Mouse (Mus musculus): ENCODE measurements around the gene Acot3. TPM values are rescaled to one million over a fixed set of nuclear protein-coding genes. Genes with fewer than 3 reads are reported as not detected.

Acot3 gene
- total and polyA plus RNA-seq, 2 experiments from 2014 or later: 0.31 to 2.1 TPM

DNA sequence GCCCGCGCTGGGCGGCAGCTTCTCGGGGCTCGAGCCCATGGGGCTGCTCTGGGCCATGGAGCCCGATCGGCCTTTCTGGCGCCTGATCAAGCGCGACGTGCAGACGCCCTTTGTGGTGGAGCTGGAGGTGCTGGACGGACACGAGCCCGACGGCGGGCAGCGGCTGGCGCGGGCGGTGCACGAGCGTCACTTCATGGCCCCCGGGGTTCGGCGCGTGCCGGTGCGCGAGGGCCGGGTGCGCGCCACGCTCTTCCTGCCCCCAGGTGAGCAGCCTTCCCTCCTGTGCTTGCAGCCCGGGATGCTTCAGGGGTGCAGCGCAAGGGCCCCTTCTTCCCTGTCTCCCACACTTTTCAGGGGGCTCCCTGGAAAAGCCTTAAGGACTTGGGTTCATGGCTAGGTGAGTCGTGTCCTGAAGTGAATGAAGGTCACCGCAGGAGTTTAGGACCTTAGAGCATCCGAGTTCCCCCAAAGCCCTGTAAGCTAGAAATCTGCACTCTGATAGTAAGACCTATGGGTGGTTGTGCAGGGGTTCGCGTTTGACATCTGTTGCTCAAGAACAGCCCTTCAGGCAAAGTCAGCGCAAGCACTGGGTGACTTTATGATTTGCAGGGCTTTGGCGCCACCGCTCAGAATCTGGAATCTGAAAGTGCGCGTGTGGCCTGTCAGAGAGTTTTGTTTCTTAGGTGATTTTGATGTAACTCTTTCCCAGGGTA is 1.9 kb downstream of the Acot3 start:
- TF ChIP-seq EP300 (IDR thresholded peaks at IDR 0.05; ENCODE audit: low read depth) (no peak), CTCF (IDR thresholded peaks at IDR 0.05; ENCODE audit: low read depth) (peak; percentile 24; the same call in 1 of the 2 replicates)
- Histone ChIP-seq H3K36me3 (replicated peaks; ENCODE audit: control insufficient read depth, insufficient read depth, low read length) (no peaks in the 10 kb centered on the region), H3K9ac (replicated peaks; ENCODE audit: low read depth, low read length) (peak overlapping the region; percentile 32), H3K4me1 (ENCODE audit: control insufficient read depth, insufficient read depth) (0 out of 2 replicates have a peak, but pooled peaks cover 4% of the 10 kb centered on the region), H3K4me2 (ENCODE audit: low read depth, low read length) (peak overlapping the region; percentile 65), H3K4me3 (ENCODE audit: low read depth, low read length) (peak overlapping the region; percentile 46), H3K9me3 (replicated peaks; ENCODE audit: control insufficient read depth, low read length) (0 out of 2 replicates have a peak, but pooled peaks cover under 1% of the 10 kb centered on the region), H3K27ac (ENCODE audit: low read depth) (no peak overlapping the region), H3K27me3 (ENCODE audit: control insufficient read depth, insufficient read depth, low read length) (0 out of 2 replicates have a peak, but pooled peaks cover 15% of the 10 kb centered on the region)
- peak; percentile 21 for DNase-seq (ENCODE audit: low spot score)
- ATAC-seq (ENCODE audit: insufficient read depth, low read depth): no peak
- WGBS: 2% methylated on average over 38 of the region's 46 CpGs

DNA sequence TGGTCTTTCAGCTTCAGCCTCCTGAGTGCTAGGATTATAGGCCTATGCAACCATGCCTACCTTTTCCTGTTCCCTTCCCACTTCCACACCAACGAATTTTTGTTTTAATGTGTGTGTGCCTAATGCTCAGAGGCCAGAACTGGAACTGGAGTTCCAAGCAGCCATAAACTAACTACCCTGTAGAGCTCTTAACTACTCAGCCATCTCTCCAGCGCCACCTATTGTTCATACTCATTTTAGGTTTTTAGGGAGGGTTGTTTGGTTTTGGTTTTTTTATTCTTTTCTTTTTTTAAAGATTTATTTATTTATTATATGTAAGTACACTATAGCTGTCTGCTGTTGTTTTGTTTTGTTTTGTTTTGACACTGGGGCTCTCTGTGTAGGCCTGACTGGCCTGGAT is 9.0 kb downstream of the Acot3 start:
- WGBS: 17% methylated on average over 2 of the region's 2 CpGs
- H3K27me3 ChIP-seq (ENCODE audit: control insufficient read depth, insufficient read depth, low read length): no peaks in the 10 kb centered on the region
- peak; percentile 16 for DNase-seq (ENCODE audit: low spot score)

GRCm38 (mm10) chr12:84062336-84062735 is 10.4 kb downstream of the Acot3 start:
- WGBS: 88% methylated on average over 20 of the region's 20 CpGs
- no peak overlapping the region for H3K4me3 ChIP-seq (ENCODE audit: low read depth, low read length)
- no peaks in the 10 kb centered on the region for H3K27me3 ChIP-seq (ENCODE audit: control insufficient read depth, insufficient read depth, low read length)
- no peak overlapping the region for H3K9ac ChIP-seq (replicated peaks; ENCODE audit: low read depth, low read length)
- no peak for TF ChIP-seq CTCF (IDR thresholded peaks at IDR 0.05; ENCODE audit: low read depth)
- TF ChIP-seq EP300 (IDR thresholded peaks at IDR 0.05; ENCODE audit: low read depth): no peak
- ATAC-seq (ENCODE audit: insufficient read depth, low read depth) (no peak), DNase-seq (ENCODE audit: low spot score) (no peak)
- H3K36me3 ChIP-seq (replicated peaks; ENCODE audit: control insufficient read depth, insufficient read depth, low read length): no peaks in the 10 kb centered on the region
- H3K27ac ChIP-seq (ENCODE audit: low read depth): no peak overlapping the region
- no peaks in the 10 kb centered on the region for H3K9me3 ChIP-seq (replicated peaks; ENCODE audit: control insufficient read depth, low read length)
- no peak overlapping the region for H3K4me2 ChIP-seq (ENCODE audit: low read depth, low read length)
- H3K4me1 ChIP-seq (ENCODE audit: control insufficient read depth, insufficient read depth): no peaks in the 10 kb centered on the region

More for the DNA sequence above, 9.0 kb downstream of the Acot3 start:
- TF ChIP-seq EP300 (IDR thresholded peaks at IDR 0.05; ENCODE audit: low read depth): no peak
- peak; percentile 47 for TF ChIP-seq CTCF (IDR thresholded peaks at IDR 0.05; ENCODE audit: low read depth)
- Histone ChIP-seq H3K4me2 (ENCODE audit: low read depth, low read length) (no peak overlapping the region), H3K4me3 (ENCODE audit: low read depth, low read length) (no peak overlapping the region), H3K4me1 (ENCODE audit: control insufficient read depth, insufficient read depth) (no peaks in the 10 kb centered on the region), H3K27ac (ENCODE audit: low read depth) (no peak overlapping the region), H3K36me3 (replicated peaks; ENCODE audit: control insufficient read depth, insufficient read depth, low read length) (no peaks in the 10 kb centered on the region), H3K9me3 (replicated peaks; ENCODE audit: control insufficient read depth, low read length) (no peaks in the 10 kb centered on the region), H3K9ac (replicated peaks; ENCODE audit: low read depth, low read length) (no peak overlapping the region)
- ATAC-seq (ENCODE audit: insufficient read depth, low read depth): no peak

DNA sequence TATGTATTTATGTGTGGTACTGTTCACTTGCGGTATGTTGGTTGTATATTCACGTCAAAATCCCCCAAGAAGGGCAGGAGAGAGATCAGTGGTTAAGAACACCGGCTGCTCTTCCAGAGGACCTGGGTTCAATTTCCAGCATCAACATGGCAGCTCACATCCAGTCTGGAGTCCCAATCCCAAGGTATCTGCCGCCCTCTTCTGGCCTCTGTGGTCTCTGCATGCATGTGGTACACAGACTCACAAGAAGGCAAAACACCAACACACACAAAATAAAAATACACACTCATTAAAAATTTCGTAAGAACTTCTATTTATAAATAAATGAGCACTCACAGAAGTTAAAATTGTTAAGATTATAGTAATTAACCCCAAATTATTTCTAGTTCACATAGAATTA is 11.3 kb downstream of the Acot3 start:
- no peaks in the 10 kb centered on the region for H3K4me1 ChIP-seq (ENCODE audit: control insufficient read depth, insufficient read depth)
- H3K4me3 ChIP-seq (ENCODE audit: low read depth, low read length): no peak overlapping the region
- H3K4me2 ChIP-seq (ENCODE audit: low read depth, low read length): no peak overlapping the region
- no peaks in the 10 kb centered on the region for H3K36me3 ChIP-seq (replicated peaks; ENCODE audit: control insufficient read depth, insufficient read depth, low read length)
- H3K27me3 ChIP-seq (ENCODE audit: control insufficient read depth, insufficient read depth, low read length): peaks cover 5% of the 10 kb centered on the region; the same call in 1 of the 2 replicates
- no peaks in the 10 kb centered on the region for H3K9me3 ChIP-seq (replicated peaks; ENCODE audit: control insufficient read depth, low read length)
- TF ChIP-seq EP300 (IDR thresholded peaks at IDR 0.05; ENCODE audit: low read depth): no peak
- TF ChIP-seq CTCF (IDR thresholded peaks at IDR 0.05; ENCODE audit: low read depth): peak; percentile 10; the same call in 1 of the 2 replicates
- H3K9ac ChIP-seq (replicated peaks; ENCODE audit: low read depth, low read length): no peak overlapping the region
- no peak for ATAC-seq (ENCODE audit: insufficient read depth, low read depth)
- WGBS: 61% methylated on average over 5 of the region's 5 CpGs
- no peak overlapping the region for H3K27ac ChIP-seq (ENCODE audit: low read depth)
- DNase-seq (ENCODE audit: low spot score): no peak

- WGBS: 73% methylated on average over 2 of the region's 2 CpGs
- Histone ChIP-seq H3K4me3 (ENCODE audit: low read depth, low read length) (no peak overlapping the region), H3K4me2 (ENCODE audit: low read depth, low read length) (no peak overlapping the region), H3K9ac (replicated peaks; ENCODE audit: low read depth, low read length) (no peak overlapping the region), H3K4me1 (ENCODE audit: control insufficient read depth, insufficient read depth) (no peaks in the 10 kb centered on the region), H3K36me3 (replicated peaks; ENCODE audit: control insufficient read depth, insufficient read depth, low read length) (no peaks in the 10 kb centered on the region), H3K9me3 (replicated peaks; ENCODE audit: control insufficient read depth, low read length) (no peaks in the 10 kb centered on the region), H3K27ac (ENCODE audit: low read depth) (no peak overlapping the region), H3K27me3 (ENCODE audit: control insufficient read depth, insufficient read depth, low read length) (peaks cover 11% of the 10 kb centered on the region)
- TF ChIP-seq CTCF (IDR thresholded peaks at IDR 0.05; ENCODE audit: low read depth): no peak
- DNase-seq (ENCODE audit: low spot score) (no peak), ATAC-seq (ENCODE audit: insufficient read depth, low read depth) (no peak)
These were observed 11.9 kb downstream of the Acot3 start for GRCm38 (mm10) chr12:84063833-84064232.

DNA sequence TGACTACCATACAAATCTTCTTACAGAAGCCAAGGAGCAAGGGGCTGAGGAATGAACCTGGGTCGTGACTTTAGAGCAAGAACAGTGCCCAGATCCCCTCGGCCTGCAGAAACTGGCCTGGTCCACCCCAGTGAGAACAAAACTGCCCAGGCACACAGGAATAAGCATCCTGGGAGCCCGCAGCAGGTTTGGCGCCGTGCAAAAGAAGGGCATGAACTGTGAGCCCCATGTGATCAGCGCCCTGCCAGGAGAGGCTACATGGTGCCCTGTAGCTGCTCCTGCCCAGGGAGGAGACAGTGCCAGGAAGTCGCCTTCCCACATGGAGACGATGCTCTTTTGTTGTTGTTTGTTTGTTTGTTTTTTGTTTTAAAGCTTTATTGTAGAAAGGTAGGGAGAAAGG is 12.7 kb downstream of the Acot3 start:
- WGBS: 68% methylated on average over 8 of the region's 8 CpGs
- H3K36me3 ChIP-seq (replicated peaks; ENCODE audit: control insufficient read depth, insufficient read depth, low read length): no peaks in the 10 kb centered on the region
- no peak for DNase-seq (ENCODE audit: low spot score)
- H3K4me2 ChIP-seq (ENCODE audit: low read depth, low read length): no peak overlapping the region
- H3K27me3 ChIP-seq (ENCODE audit: control insufficient read depth, insufficient read depth, low read length): peaks cover 17% of the 10 kb centered on the region
- no peak for TF ChIP-seq CTCF (IDR thresholded peaks at IDR 0.05; ENCODE audit: low read depth)
- TF ChIP-seq EP300 (IDR thresholded peaks at IDR 0.05; ENCODE audit: low read depth): no peak
- no peak overlapping the region for H3K9ac ChIP-seq (replicated peaks; ENCODE audit: low read depth, low read length)
- no peaks in the 10 kb centered on the region for H3K4me1 ChIP-seq (ENCODE audit: control insufficient read depth, insufficient read depth)
- no peak overlapping the region for H3K27ac ChIP-seq (ENCODE audit: low read depth)
- H3K9me3 ChIP-seq (replicated peaks; ENCODE audit: control insufficient read depth, low read length): no peaks in the 10 kb centered on the region
- no peak overlapping the region for H3K4me3 ChIP-seq (ENCODE audit: low read depth, low read length)
- no peak for ATAC-seq (ENCODE audit: insufficient read depth, low read depth)
